Mouse (Mus musculus) stomach, postnatal 0 days (tissue): ENCODE measurements around the gene Podn. TPM values are rescaled to one million over a fixed set of nuclear protein-coding genes. Genes with fewer than 3 reads are reported as not detected.
"Not testable (repeated sequence)": the region's sequence is repeated elsewhere in the genome, so short reads cannot be mapped to it uniquely, and the experiment has no call there.

ENCODE experiments used
- ATAC-seq: fragments of 200-750 bp; cut with Nextera tagmentation; 2 replicates; pipeline ENCODE4 v1.8.0; 2017; ENCODE audit not compliant: low FRiP score, low TSS enrichment
- DNase-seq: peaks from one replicate; pipeline ENCODE4 v3.0.0-alpha.2; 2016; ENCODE audit warnings: low spot score
- H3K27ac ChIP-seq: fragments of 300-500 bp; sonication (generic); replicated peaks from 2 replicates; pipeline ENCODE4 v1.5.1; 2014; ENCODE audit warnings: mild to moderate bottlenecking, control low read depth
- H3K27me3 ChIP-seq: fragments of 300-500 bp; sonication (generic); 2 replicates; pipeline ENCODE4 v1.6.1; 2014; ENCODE audit warnings: low read length; ENCODE audit not compliant: control insufficient read depth, insufficient read depth
- H3K36me3 ChIP-seq: fragments of 300-500 bp; sonication (generic); 2 replicates; pipeline ENCODE4 v1.6.1; 2014; ENCODE audit warnings: low read length, mixed read lengths; ENCODE audit not compliant: control insufficient read depth, insufficient read depth
- H3K4me1 ChIP-seq: fragments of 300-500 bp; sonication (generic); replicated peaks from 2 replicates; pipeline ENCODE4 v1.6.1; 2014; ENCODE audit warnings: antibody characterized with exemption; ENCODE audit not compliant: control insufficient read depth, insufficient read depth
- H3K4me2 ChIP-seq: fragments of 300-500 bp; sonication (generic); replicated peaks from 2 replicates; pipeline ENCODE4 v1.6.1; 2014; ENCODE audit warnings: low read depth, mild to moderate bottlenecking, control low read depth, moderate library complexity
- H3K4me3 ChIP-seq: fragments of 300-500 bp; sonication (generic); 2 replicates; pipeline ENCODE4 v1.5.1; 2014; ENCODE audit warnings: low read depth, low read length, control low read depth
- H3K9ac ChIP-seq: fragments of 300-500 bp; sonication (generic); 2 replicates; pipeline ENCODE4 v1.6.1; 2014; ENCODE audit warnings: mild to moderate bottlenecking, low read length, control low read depth, mixed read lengths
- H3K9me3 ChIP-seq: fragments of 300-500 bp; sonication (generic); 2 replicates; pipeline ENCODE4 v1.6.1; 2016; ENCODE audit warnings: low read length; ENCODE audit not compliant: control insufficient read depth
- CTCF ChIP-seq: IDR thresholded peaks from 2 replicates; pipeline ENCODE4 v1.5.1; 2016; ENCODE audit warnings: antibody characterized with exemption, low read depth, mild to moderate bottlenecking, moderate library complexity
- EP300 ChIP-seq: optimal IDR thresholded peaks from 2 replicates; pipeline ENCODE3; 2016; ENCODE audit warnings: antibody characterized with exemption
- WGBS: fragments of 180-500 bp; shearing (Covaris S2); extraction: QIAGEN DNeasy Blood & Tissue Kit; methylation state at CpG from one replicate; pipeline ENCODE4 v1.1.7; 2014; 5-methylcytosine and 5-hydroxymethylcytosine counted together
- polyA plus RNA-seq: library from polyadenylated mRNA; unstranded; fragments of >200 nt; fragmentation: Nextera tagmentation; extraction: Ambion mirVana; gene quantifications from 2 replicates; pipeline ENCODE4 v1.2.1, GENCODE M21; 2015

Podn gene
- polyA plus RNA-seq, 1 experiment from 2014 or later = 2.0 TPM

- 84% methylated on average over 6 of the region's 6 CpGs for WGBS
- TF ChIP-seq CTCF (no peak), EP300 (no peak)
These were observed 13.1 kb downstream of the Podn start for GRCm38 (mm10) chr4:108083032-108083735.

GRCm38 (mm10) chr4:108082401-108082806 is 13.8 kb downstream of the Podn start:
- H3K9me3 ChIP-seq = no peaks in the 10 kb centered on the region
- no peak overlapping the region for H3K9ac ChIP-seq
- H3K27me3 ChIP-seq = no peaks in the 10 kb centered on the region
- H3K4me2 ChIP-seq = no peak overlapping the region
- no peak for DNase-seq
- WGBS = 100% methylated on average over 2 of the region's 2 CpGs
- H3K36me3 ChIP-seq = no peaks in the 10 kb centered on the region
- no peak for ATAC-seq
- TF ChIP-seq CTCF = no peak
- TF ChIP-seq EP300 = no peak
- H3K4me3 ChIP-seq = no peak overlapping the region
- no peak overlapping the region for H3K27ac ChIP-seq
- H3K4me1 ChIP-seq = no peaks in the 10 kb centered on the region

More at GRCm38 (mm10) chr4:108083032-108083735, 13.1 kb downstream of the Podn start:
- ATAC-seq = no peak
- no peak overlapping the region for H3K4me3 ChIP-seq
- no peaks in the 10 kb centered on the region for H3K4me1 ChIP-seq
- H3K36me3 ChIP-seq = no peaks in the 10 kb centered on the region
- no peak overlapping the region for H3K9ac ChIP-seq
- H3K27ac ChIP-seq = no peak overlapping the region
- no peak overlapping the region for H3K4me2 ChIP-seq
- no peak for DNase-seq
- H3K9me3 ChIP-seq = no peaks in the 10 kb centered on the region
- no peaks in the 10 kb centered on the region for H3K27me3 ChIP-seq

- WGBS = 79% methylated on average over 5 of the region's 5 CpGs
These were observed 15.4 kb downstream of the Podn start for GRCm38 (mm10) chr4:108080876-108081275.

GRCm38 (mm10) chr4:108079762-108080161 is 16.5 kb downstream of the Podn start:
- no peak overlapping the region for H3K27ac ChIP-seq
- DNase-seq = no peak

More at GRCm38 (mm10) chr4:108080876-108081275, 15.4 kb downstream of the Podn start:
- Histone ChIP-seq H3K36me3 (no peaks in the 10 kb centered on the region), H3K9ac (no peak overlapping the region), H3K9me3 (no peaks in the 10 kb centered on the region), H3K4me3 (no peak overlapping the region), H3K27me3 (no peaks in the 10 kb centered on the region), H3K4me2 (no peak overlapping the region), H3K27ac (no peak overlapping the region), H3K4me1 (no peaks in the 10 kb centered on the region)
- no peak for TF ChIP-seq CTCF
- TF ChIP-seq EP300 = no peak
- ATAC-seq = no peak
- no peak for DNase-seq

GRCm38 (mm10) chr4:108079191-108079590 is 17.1 kb downstream of the Podn start:
- not testable (repeated sequence) for H3K36me3 ChIP-seq, H3K9me3 ChIP-seq, H3K27me3 ChIP-seq, DNase-seq, H3K9ac ChIP-seq, ATAC-seq, H3K4me1 ChIP-seq, H3K4me2 ChIP-seq, H3K27ac ChIP-seq, H3K4me3 ChIP-seq
- TF ChIP-seq CTCF = peak; percentile 23; the same call in 1 of the 2 replicates
- WGBS = 90% methylated on average over 15 of the region's 15 CpGs

More at GRCm38 (mm10) chr4:108079762-108080161, 16.5 kb downstream of the Podn start:
- Histone ChIP-seq H3K9me3 (no peaks in the 10 kb centered on the region), H3K9ac (no peak overlapping the region), H3K27me3 (no peaks in the 10 kb centered on the region), H3K4me2 (no peak overlapping the region), H3K36me3 (no peaks in the 10 kb centered on the region), H3K4me3 (no peak overlapping the region), H3K4me1 (no peaks in the 10 kb centered on the region)
- ATAC-seq = no peak
- TF ChIP-seq CTCF (no peak), EP300 (no peak)
- 68% methylated on average over 2 of the region's 2 CpGs for WGBS

GRCm38 (mm10) chr4:108077224-108077955 is 18.9 kb downstream of the Podn start:
- Histone ChIP-seq H3K9ac (no peak overlapping the region), H3K9me3 (no peaks in the 10 kb centered on the region), H3K27ac (no peak overlapping the region), H3K36me3 (no peaks in the 10 kb centered on the region), H3K4me1 (no peaks in the 10 kb centered on the region), H3K4me2 (no peak overlapping the region), H3K4me3 (no peak overlapping the region), H3K27me3 (no peaks in the 10 kb centered on the region)
- DNase-seq = no peak
- TF ChIP-seq EP300 = no peak
- TF ChIP-seq CTCF = no peak
- no peak for ATAC-seq
- 77% methylated on average over 3 of the region's 3 CpGs for WGBS
